Mouse (Mus musculus): ENCODE results near the gene Socs2. TPM values are rescaled to one million over a fixed set of nuclear protein-coding genes. Genes with fewer than 3 reads are reported as not detected.

Socs2 gene
- polyA plus RNA-seq, 1 experiment = 2.5 TPM

- no peaks in the 10 kb centered on the region for H3K4me1 ChIP-seq (ENCODE audit: control insufficient read depth, insufficient read depth, insufficient read length, low read length)
- H3K27ac ChIP-seq (replicated peaks; ENCODE audit: low read depth, low read length) = no peak overlapping the region
- H3K4me3 ChIP-seq (ENCODE audit: insufficient read depth, low read depth, low read length) = no peak overlapping the region
These were observed 5.8 kb downstream of the Socs2 start for GRCm38 (mm10) chr10:95411139-95411538.

GRCm38 (mm10) chr10:95410709-95411108, 6.3 kb downstream of the Socs2 start:
- H3K4me1 ChIP-seq (ENCODE audit: control insufficient read depth, insufficient read depth, insufficient read length, low read length) = no peaks in the 10 kb centered on the region
- H3K4me3 ChIP-seq (ENCODE audit: insufficient read depth, low read depth, low read length) = no peak overlapping the region
- no peak overlapping the region for H3K27ac ChIP-seq (replicated peaks; ENCODE audit: low read depth, low read length)

GRCm38 (mm10) chr10:95410209-95410608, 6.8 kb downstream of the Socs2 start:
- no peaks in the 10 kb centered on the region for H3K4me1 ChIP-seq (ENCODE audit: control insufficient read depth, insufficient read depth, insufficient read length, low read length)
- H3K4me3 ChIP-seq (ENCODE audit: insufficient read depth, low read depth, low read length) = no peak overlapping the region

GRCm38 (mm10) chr10:95409149-95409548, 7.8 kb downstream of the Socs2 start:
- Histone ChIP-seq H3K4me1 (ENCODE audit: control insufficient read depth, insufficient read depth, insufficient read length, low read length) (no peaks in the 10 kb centered on the region), H3K27ac (replicated peaks; ENCODE audit: low read depth, low read length) (no peak overlapping the region), H3K4me3 (ENCODE audit: insufficient read depth, low read depth, low read length) (no peak overlapping the region)

More at GRCm38 (mm10) chr10:95410209-95410608, 6.8 kb downstream of the Socs2 start:
- H3K27ac ChIP-seq (replicated peaks; ENCODE audit: low read depth, low read length) = no peak overlapping the region

GRCm38 (mm10) chr10:95408487-95408886, 8.5 kb downstream of the Socs2 start:
- Histone ChIP-seq H3K27ac (replicated peaks; ENCODE audit: low read depth, low read length) (no peak overlapping the region), H3K4me3 (ENCODE audit: insufficient read depth, low read depth, low read length) (no peak overlapping the region)

GRCm38 (mm10) chr10:95407541-95408160, 9.3 kb downstream of the Socs2 start:
- Histone ChIP-seq H3K4me3 (ENCODE audit: insufficient read depth, low read depth, low read length) (no peak overlapping the region), H3K4me1 (ENCODE audit: control insufficient read depth, insufficient read depth, insufficient read length, low read length) (no peaks in the 10 kb centered on the region), H3K27ac (replicated peaks; ENCODE audit: low read depth, low read length) (no peak overlapping the region)

More at GRCm38 (mm10) chr10:95408487-95408886, 8.5 kb downstream of the Socs2 start:
- H3K4me1 ChIP-seq (ENCODE audit: control insufficient read depth, insufficient read depth, insufficient read length, low read length) = no peaks in the 10 kb centered on the region

GRCm38 (mm10) chr10:95404774-95405173, 12.2 kb downstream of the Socs2 start:
- Histone ChIP-seq H3K27ac (replicated peaks; ENCODE audit: low read depth, low read length) (no peak overlapping the region), H3K4me1 (ENCODE audit: control insufficient read depth, insufficient read depth, insufficient read length, low read length) (peaks cover 3% of the 10 kb centered on the region; the same call in 1 of the 2 replicates), H3K4me3 (ENCODE audit: insufficient read depth, low read depth, low read length) (no peak overlapping the region)

GRCm38 (mm10) chr10:95399689-95400354, 17.2 kb downstream of the Socs2 start:
- no peak overlapping the region for H3K27ac ChIP-seq (replicated peaks; ENCODE audit: low read depth, low read length)
- H3K4me3 ChIP-seq (ENCODE audit: insufficient read depth, low read depth, low read length) = no peak overlapping the region
- peaks cover 7% of the 10 kb centered on the region; the same call in 1 of the 2 replicates for H3K4me1 ChIP-seq (ENCODE audit: control insufficient read depth, insufficient read depth, insufficient read length, low read length)

- Histone ChIP-seq H3K4me1 (ENCODE audit: control insufficient read depth, insufficient read depth, insufficient read length, low read length) (peaks cover 7% of the 10 kb centered on the region; the same call in 1 of the 2 replicates), H3K27ac (replicated peaks; ENCODE audit: low read depth, low read length) (no peak overlapping the region), H3K4me3 (ENCODE audit: insufficient read depth, low read depth, low read length) (no peak overlapping the region; the same call in 1 of the 2 replicates)
These were observed 18.5 kb downstream of the Socs2 start for GRCm38 (mm10) chr10:95398489-95398888.

GRCm38 (mm10) chr10:95397191-95397835, 19.7 kb downstream of the Socs2 start:
- Histone ChIP-seq H3K4me1 (ENCODE audit: control insufficient read depth, insufficient read depth, insufficient read length, low read length) (peaks cover 7% of the 10 kb centered on the region), H3K27ac (replicated peaks; ENCODE audit: low read depth, low read length) (no peak overlapping the region), H3K4me3 (ENCODE audit: insufficient read depth, low read depth, low read length) (no peak overlapping the region)

GRCm38 (mm10) chr10:95396356-95396755, 20.6 kb downstream of the Socs2 start:
- peaks cover 7% of the 10 kb centered on the region for H3K4me1 ChIP-seq (ENCODE audit: control insufficient read depth, insufficient read depth, insufficient read length, low read length)
- H3K4me3 ChIP-seq (ENCODE audit: insufficient read depth, low read depth, low read length) = no peak overlapping the region; the same call in 1 of the 2 replicates
- H3K27ac ChIP-seq (replicated peaks; ENCODE audit: low read depth, low read length) = peak overlapping the region; percentile 14; the same call in 1 of the 2 replicates

GRCm38 (mm10) chr10:95394819-95395812, 21.9 kb downstream of the Socs2 start:
- Histone ChIP-seq H3K4me3 (ENCODE audit: insufficient read depth, low read depth, low read length) (peak overlapping the region; percentile 58), H3K27ac (replicated peaks; ENCODE audit: low read depth, low read length) (peak overlapping the region; percentile 41; the same call in 1 of the 2 replicates), H3K4me1 (ENCODE audit: control insufficient read depth, insufficient read depth, insufficient read length, low read length) (peaks cover 7% of the 10 kb centered on the region)

GRCm38 (mm10) chr10:95392073-95392472, 24.9 kb downstream of the Socs2 start:
- Histone ChIP-seq H3K27ac (replicated peaks; ENCODE audit: low read depth, low read length) (no peak overlapping the region), H3K4me3 (ENCODE audit: insufficient read depth, low read depth, low read length) (no peak overlapping the region), H3K4me1 (ENCODE audit: control insufficient read depth, insufficient read depth, insufficient read length, low read length) (peaks cover 5% of the 10 kb centered on the region)

GRCm38 (mm10) chr10:95390871-95391270, 26.1 kb downstream of the Socs2 start:
- Histone ChIP-seq H3K27ac (replicated peaks; ENCODE audit: low read depth, low read length) (no peak overlapping the region), H3K4me1 (ENCODE audit: control insufficient read depth, insufficient read depth, insufficient read length, low read length) (peaks cover 5% of the 10 kb centered on the region)

More at GRCm38 (mm10) chr10:95390871-95391270, 26.1 kb downstream of the Socs2 start:
- H3K4me3 ChIP-seq (ENCODE audit: insufficient read depth, low read depth, low read length) = no peak overlapping the region

Measured in brown adipose tissue, adult 24 weeks (tissue).